Mouse (Mus musculus): ENCODE measurements around the gene Neurl1a.
"Not testable (repeated sequence)": the region's sequence is repeated elsewhere in the genome, so short reads cannot be mapped to it uniquely, and the experiment has no call there.

DNA sequence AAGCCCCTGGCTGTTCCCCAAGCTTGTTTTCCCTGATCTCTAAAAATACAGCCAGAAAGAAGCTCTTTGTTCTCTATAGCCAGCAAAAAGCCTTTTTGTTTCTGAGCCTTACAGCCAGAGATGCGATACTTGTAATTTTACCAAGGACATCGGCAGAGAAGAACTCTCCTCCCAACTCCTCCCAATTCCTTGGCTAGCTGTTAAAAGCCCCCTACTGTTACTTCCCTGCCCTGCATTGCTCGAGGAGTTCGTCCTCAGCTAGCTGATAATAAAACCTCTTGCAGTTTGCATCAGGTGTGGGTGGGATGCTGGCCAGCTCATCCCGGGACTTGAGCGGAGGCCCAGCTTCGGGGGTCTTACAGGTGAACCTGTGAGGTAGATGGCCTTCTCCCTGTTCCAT, 39.0 kb upstream of the Neurl1a start:
- not testable (repeated sequence) for TF ChIP-seq CTCF (IDR thresholded peaks at IDR 0.05; ENCODE audit: borderline replicate concordance, control insufficient read depth, extremely low read depth, insufficient read depth, low read length, poor library complexity); POLR2A (IDR thresholded peaks at IDR 0.05; ENCODE audit: control insufficient read depth, extremely low read depth, insufficient read depth, low read length, poor library complexity)
